Mouse (Mus musculus): ENCODE results near the gene Vmn2r22. TPM values are rescaled to one million over a fixed set of nuclear protein-coding genes. Genes with fewer than 3 reads are reported as not detected.
"Not testable (repeated sequence)": the region's sequence is repeated elsewhere in the genome, so short reads cannot be mapped to it uniquely, and the experiment has no call there.

The Vmn2r22 gene
- not detected in 2 replicates for polyA plus RNA-seq (2016; fragmentation: Nextera tagmentation; extraction: Ambion mirVana)

DNA sequence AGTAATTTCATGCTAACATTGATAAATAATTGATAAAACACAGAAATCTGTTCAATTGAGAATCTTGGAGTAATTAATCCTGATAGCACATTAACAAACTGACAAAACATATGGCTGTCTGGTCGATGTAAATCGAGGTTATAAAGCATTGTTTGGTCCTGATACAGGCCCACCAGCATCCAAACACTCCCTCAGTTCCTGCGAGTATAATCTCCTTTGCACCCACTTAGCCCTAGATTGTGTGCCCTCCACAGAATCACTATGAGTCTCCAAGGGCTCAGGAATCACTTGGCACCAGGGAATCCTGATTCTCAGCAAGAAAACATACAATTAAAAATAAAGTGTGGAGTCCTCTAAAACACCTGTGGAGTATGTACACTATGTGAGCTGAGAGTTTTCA lies at the start of gene Vmn2r22:
Gene Vmn2r22 (minus strand): TSS at position 101 of the 400 bp plus-strand sequence.
- H3K27ac ChIP-seq (replicated peaks); H3K27me3 ChIP-seq (replicated peaks; ENCODE audit: low read depth, poor library complexity, severe bottlenecking); H3K4me1 ChIP-seq; H3K36me3 ChIP-seq (replicated peaks); H3K9me3 ChIP-seq; H3K4me3 ChIP-seq; DNase-seq (ENCODE audit: low spot score): not testable (repeated sequence)
- 80% methylated on average over 3 of the region's 3 CpGs for WGBS

DNA sequence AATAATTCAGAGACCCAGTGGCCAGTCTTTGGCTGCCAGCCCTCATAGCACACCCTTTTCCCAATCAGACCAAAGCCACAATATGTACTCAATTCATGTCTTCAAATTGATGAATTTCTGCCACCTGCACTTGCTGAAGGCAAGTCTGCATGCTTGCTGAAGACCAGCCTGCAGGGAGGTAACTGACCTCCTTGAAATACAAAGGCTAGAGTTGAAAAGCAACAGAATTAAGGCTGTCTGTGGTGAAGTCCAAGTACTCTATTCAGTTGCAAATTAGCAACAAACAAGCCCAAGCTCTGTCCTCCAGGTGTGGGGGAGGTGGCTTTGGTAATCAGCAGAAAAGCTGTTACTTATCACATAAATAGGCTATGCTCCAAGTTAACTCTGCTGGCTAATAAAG lies 46.7 kb upstream of the Vmn2r22 start:
- no peaks in the 10 kb centered on the region for H3K36me3 ChIP-seq (replicated peaks)
- H3K9me3 ChIP-seq: no peaks in the 10 kb centered on the region
- H3K4me1 ChIP-seq: no peaks in the 10 kb centered on the region
- H3K27me3 ChIP-seq (replicated peaks; ENCODE audit: low read depth, poor library complexity, severe bottlenecking): no peaks in the 10 kb centered on the region
- no peak overlapping the region for H3K4me3 ChIP-seq
- H3K27ac ChIP-seq (replicated peaks): no peak overlapping the region
- DNase-seq (ENCODE audit: low spot score): no peak

DNA sequence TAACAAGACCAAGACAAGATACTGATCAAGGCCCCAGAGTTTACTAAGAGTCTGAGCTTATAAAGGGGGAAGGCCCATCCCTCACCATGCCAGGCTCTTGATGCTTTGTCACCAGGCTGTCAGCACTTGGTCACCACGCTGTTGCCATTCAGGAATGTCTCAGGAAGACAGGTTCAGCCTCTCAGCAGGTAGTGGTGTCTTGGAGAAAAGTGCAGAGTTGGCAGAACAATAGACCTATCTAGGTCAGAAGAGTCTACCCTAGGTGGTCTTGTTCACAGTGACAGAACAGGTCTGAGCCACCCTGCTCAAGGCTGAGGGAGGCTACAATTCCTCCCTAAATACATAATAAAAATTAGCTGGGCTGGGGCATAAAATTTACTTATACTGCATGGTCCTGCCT lies 46.1 kb upstream of the Vmn2r22 start:
- H3K9me3 ChIP-seq; H3K4me3 ChIP-seq; H3K36me3 ChIP-seq (replicated peaks); H3K27ac ChIP-seq (replicated peaks); H3K4me1 ChIP-seq; H3K27me3 ChIP-seq (replicated peaks; ENCODE audit: low read depth, poor library complexity, severe bottlenecking); DNase-seq (ENCODE audit: low spot score): not testable (repeated sequence)
- WGBS: 13% methylated on average over 1 of the region's 1 CpGs

DNA sequence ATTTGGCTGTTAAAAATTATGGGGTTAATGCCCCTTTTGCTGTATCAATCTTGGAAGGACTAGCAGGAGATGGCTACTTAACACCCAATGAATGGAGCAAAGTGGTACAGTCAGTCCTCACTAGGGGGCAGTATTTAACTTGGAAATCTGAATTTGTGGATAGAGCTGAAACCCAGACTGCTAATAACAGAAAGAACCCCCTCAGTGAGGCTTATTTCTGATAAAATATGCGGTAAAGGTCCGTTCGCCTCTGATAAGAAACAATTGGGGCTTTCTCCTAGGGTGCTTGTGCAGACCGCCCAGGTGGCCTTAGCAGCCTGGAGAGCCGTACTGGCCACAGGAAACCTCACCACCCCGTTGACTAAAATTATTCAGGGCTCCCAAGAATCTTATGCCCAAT lies 6.5 kb upstream of the Vmn2r22 start:
- Histone ChIP-seq H3K4me3 (no peak overlapping the region), H3K36me3 (replicated peaks) (no peaks in the 10 kb centered on the region), H3K27ac (replicated peaks) (no peak overlapping the region), H3K9me3 (no peaks in the 10 kb centered on the region), H3K27me3 (replicated peaks; ENCODE audit: low read depth, poor library complexity, severe bottlenecking) (no peaks in the 10 kb centered on the region), H3K4me1 (no peaks in the 10 kb centered on the region)
- no peak for DNase-seq (ENCODE audit: low spot score)
- 69% methylated on average over 6 of the region's 6 CpGs for WGBS

DNA sequence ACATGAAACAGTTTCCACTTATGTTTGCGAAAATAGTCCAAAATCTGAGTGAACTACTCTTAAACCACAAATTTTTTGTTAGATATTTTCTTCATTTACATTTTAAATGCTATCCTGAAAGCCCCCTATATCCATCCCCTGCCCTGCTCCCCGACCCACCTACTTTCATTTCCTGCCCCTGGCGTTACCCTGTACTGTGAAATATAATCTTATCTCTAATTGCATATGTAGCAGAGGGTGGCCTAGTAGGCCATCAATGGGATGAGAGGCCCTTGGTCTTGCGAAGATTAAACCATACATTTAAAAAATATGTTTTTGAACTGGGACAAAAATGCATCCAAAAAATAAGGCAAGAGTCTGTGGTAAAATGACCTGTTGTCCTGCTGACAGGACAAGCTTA lies 11.1 kb downstream of the Vmn2r22 start:
- not testable (repeated sequence) for H3K9me3 ChIP-seq; H3K27ac ChIP-seq (replicated peaks); H3K27me3 ChIP-seq (replicated peaks; ENCODE audit: low read depth, poor library complexity, severe bottlenecking); H3K36me3 ChIP-seq (replicated peaks); DNase-seq (ENCODE audit: low spot score); H3K4me1 ChIP-seq; H3K4me3 ChIP-seq
- WGBS: 83% methylated on average over 4 of the region's 4 CpGs

DNA sequence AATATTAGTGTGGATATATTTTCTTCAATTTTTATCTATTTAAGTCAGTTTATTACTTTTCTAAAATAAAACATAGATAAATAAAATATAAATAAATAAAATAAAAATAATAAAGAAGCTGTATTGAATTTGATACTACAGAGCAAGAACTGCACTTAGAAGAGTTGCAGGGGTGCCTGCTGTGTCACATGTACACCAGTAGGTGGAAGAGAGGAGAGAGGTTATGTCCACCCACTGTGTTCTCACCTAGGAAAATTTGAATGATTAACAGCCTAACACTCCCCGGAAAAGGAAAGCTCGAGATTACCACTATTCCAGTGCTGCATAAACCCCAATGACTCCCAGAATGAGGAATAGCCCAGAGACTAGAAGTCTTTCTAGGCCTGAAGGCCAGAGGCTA lies 26.7 kb downstream of the Vmn2r22 start:
- not testable (repeated sequence) for H3K4me1 ChIP-seq; H3K27ac ChIP-seq (replicated peaks); H3K4me3 ChIP-seq; H3K36me3 ChIP-seq (replicated peaks); DNase-seq (ENCODE audit: low spot score); H3K9me3 ChIP-seq; H3K27me3 ChIP-seq (replicated peaks; ENCODE audit: low read depth, poor library complexity, severe bottlenecking)
- WGBS: no CpG with 5 or more reads among the region's 2 CpGs

DNA sequence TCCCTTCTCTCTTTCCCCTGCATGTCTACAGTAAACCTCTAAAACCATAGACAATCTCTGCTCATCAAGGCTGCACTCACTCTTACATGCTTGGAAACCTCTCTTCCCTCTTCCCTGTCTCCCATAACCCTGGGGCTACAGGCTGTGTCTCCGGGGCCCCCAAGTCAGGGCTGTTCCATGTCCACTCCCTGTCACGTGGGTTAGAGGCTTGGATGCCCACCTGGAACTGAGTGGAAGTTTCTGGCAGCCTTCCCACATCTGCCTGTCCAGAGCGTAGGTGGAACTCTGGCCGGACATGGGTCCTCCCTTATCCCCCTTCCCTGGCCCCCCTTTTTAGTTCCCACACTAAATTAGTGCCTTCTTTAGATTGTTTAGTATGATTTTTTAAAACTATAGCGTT lies 62.2 kb downstream of the Vmn2r22 start:
- H3K4me3 ChIP-seq; H3K4me1 ChIP-seq; H3K27me3 ChIP-seq (replicated peaks; ENCODE audit: low read depth, poor library complexity, severe bottlenecking); H3K36me3 ChIP-seq (replicated peaks); DNase-seq (ENCODE audit: low spot score); H3K27ac ChIP-seq (replicated peaks); H3K9me3 ChIP-seq: not testable (repeated sequence)
- WGBS: no CpG with 5 or more reads among the region's 5 CpGs

DNA sequence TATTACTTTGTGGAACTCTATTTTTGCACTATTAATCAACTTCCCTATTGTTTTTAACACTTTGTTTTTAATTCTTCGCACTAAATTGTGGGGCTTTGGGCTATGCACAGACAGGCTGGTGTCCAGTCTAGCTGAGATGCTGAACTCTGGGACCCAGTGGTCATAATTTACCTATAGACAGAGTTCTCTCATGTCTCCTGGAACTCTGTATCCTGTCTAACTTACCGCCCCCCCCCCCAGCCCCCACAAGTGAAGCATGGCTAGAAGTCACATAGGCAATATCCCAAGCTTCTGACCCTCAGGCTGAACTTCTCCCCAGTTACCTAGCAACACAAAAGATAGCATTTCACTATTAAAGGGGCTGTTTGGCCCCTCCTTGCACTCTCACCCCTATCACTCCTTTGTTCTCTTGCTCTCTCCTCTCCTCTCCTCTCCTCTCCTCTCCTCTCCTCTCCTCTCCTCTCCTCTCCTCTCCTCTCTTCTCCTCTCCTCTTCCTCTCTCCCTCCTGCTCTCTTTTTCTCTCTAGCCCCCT lies 62.7 kb downstream of the Vmn2r22 start:
- H3K27me3 ChIP-seq (replicated peaks; ENCODE audit: low read depth, poor library complexity, severe bottlenecking); H3K27ac ChIP-seq (replicated peaks); H3K36me3 ChIP-seq (replicated peaks); H3K4me3 ChIP-seq; H3K9me3 ChIP-seq; DNase-seq (ENCODE audit: low spot score); H3K4me1 ChIP-seq: not testable (repeated sequence)
- WGBS: no CpG with 5 or more reads among the region's 2 CpGs

DNA sequence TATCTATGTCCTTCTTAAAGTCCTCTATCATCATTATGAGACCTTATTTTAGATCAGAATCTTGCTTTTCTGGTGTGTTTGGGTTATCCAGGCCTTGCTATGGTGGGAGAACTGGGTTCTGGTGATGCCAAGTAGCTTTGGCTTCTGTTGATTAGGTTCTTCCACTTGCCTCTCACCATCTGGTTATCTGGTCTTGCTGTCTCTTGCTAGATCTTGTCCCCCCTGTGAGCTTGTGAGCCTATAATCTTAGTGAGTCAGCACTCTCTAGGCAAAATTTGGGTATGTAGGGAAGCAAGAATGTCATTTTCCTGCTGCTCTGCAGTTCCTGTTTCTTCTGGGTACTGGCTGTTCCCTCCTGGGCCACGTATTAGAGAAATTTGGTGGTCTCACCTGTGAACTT lies 66.5 kb downstream of the Vmn2r22 start:
- not testable (repeated sequence) for H3K4me1 ChIP-seq, H3K4me3 ChIP-seq
- WGBS: no CpG with 5 or more reads among the region's 1 CpGs

DNA sequence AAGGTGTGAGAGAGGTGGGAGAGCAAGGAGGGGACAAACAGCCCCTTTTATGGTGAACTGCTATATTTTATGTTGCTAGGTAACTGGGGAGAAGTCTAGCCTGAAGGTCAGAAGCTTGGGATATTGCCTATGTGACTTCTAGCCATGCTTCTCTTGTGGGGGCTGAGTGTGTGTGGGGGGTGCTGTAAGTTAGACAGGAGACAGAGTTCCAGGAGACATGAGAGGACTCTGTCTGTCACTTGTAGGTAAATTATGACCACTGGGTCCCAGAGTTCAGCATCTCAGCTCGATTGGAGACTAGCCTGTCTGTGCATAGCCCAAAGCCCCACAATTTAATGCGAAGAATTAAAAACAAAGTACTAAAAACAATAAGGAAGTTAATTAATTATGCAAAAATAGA lies 75.8 kb downstream of the Vmn2r22 start:
- no CpG with 5 or more reads among the region's 2 CpGs for WGBS
- DNase-seq (ENCODE audit: low spot score); H3K27ac ChIP-seq (replicated peaks); H3K27me3 ChIP-seq (replicated peaks; ENCODE audit: low read depth, poor library complexity, severe bottlenecking); H3K36me3 ChIP-seq (replicated peaks); H3K9me3 ChIP-seq; H3K4me3 ChIP-seq; H3K4me1 ChIP-seq: not testable (repeated sequence)

More for the DNA sequence above, 66.5 kb downstream of the Vmn2r22 start:
- not testable (repeated sequence) for DNase-seq (ENCODE audit: low spot score); H3K9me3 ChIP-seq; H3K36me3 ChIP-seq (replicated peaks); H3K27me3 ChIP-seq (replicated peaks; ENCODE audit: low read depth, poor library complexity, severe bottlenecking); H3K27ac ChIP-seq (replicated peaks)

Other genes starting within 250 kb of the Vmn2r22 start
- gene Vmn2r20, start 232.6 kb downstream of the Vmn2r22 start, polyA plus RNA-seq (2016; fragmentation: Nextera tagmentation; extraction: Ambion mirVana): not detected in 2 replicates
- not detected in 2 replicates for gene Vmn2r21, start 117.3 kb downstream of the Vmn2r22 start, polyA plus RNA-seq (2016; fragmentation: Nextera tagmentation; extraction: Ambion mirVana)
- gene Vmn2r23, start 51.9 kb upstream of the Vmn2r22 start, polyA plus RNA-seq (2016; fragmentation: Nextera tagmentation; extraction: Ambion mirVana): not detected in 2 replicates
- not detected in 2 replicates for gene Vmn2r24, start 128.2 kb upstream of the Vmn2r22 start, polyA plus RNA-seq (2016; fragmentation: Nextera tagmentation; extraction: Ambion mirVana)
- not detected in 2 replicates for gene Vmn2r25, start 202.7 kb upstream of the Vmn2r22 start, polyA plus RNA-seq (2016; fragmentation: Nextera tagmentation; extraction: Ambion mirVana)

Data from embryonic facial prominence, embryonic 10.5 days (tissue).